Mouse (Mus musculus) cerebral cortex, adult 2 months (tissue): ENCODE measurements around the gene Helq.

Experiments
- whole genome bisulfite sequencing: fragments of 180-500 bp; shearing (Covaris S2); methylation state at CpG from one replicate; pipeline ENCODE4 v1.1.7; 2018; 5-methylcytosine and 5-hydroxymethylcytosine counted together

Helq gene

DNA sequence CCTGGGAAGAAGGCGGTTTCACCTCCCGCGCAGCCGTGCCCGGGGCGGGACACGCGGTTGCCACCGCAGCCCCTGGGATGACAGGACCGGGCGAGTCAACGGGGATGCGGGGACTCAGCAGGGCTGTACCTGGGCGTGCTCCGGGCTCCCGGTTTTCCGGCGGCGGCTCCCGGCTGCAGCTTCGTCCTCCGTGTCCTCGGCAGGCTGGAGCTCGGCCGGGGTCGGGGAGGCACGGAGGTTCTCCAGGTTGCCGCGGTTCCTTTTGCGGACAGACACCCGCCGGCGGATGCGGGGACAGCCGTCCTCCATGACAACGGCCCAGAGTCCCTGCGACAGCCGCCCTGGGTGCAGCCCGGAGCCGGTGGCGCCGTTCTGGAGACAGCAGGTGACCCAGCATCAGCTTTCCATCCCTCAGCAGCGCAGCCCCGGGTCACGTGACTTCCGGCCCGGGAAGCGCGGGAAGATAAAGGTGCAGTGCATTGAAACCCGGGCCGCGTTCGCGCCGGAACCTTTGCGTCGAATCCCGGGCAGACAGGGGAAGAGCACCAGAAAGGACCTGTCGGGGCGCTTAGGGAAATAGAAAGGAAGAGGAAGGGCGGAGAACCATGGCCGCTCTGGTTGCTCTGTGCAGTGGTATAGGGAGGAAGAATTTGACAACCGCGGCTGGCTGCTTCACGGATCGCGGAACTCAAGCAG, at the start of gene Helq, which contains the start of gene Mrps18c:
Gene Helq (minus strand): TSS at position 434 of the 696 bp plus-strand sequence.
Gene Mrps18c (plus strand): TSS at position 463 of the 696 bp plus-strand sequence.
- under 1% methylated on average over 64 of the region's 67 CpGs for WGBS

DNA sequence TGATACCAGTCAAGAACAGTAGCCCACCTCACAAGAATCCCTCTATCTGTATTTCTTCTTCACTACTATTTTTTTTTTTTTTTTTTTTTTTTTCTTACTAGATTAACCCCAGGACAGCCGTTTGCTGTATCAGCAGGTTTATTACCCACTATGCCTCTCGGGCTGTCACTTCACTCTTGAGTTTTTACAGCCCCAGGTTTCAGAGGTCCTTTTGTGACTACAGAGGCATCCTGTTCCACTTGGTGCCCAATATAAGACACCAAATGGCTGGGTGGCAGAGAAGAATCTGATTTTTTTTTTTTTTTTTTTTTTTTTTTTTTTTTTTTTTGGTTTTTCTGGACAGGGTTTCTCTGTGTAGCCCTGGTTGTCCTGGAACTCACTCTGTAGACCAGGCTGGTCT, 48.7 kb upstream of the Helq start:
- WGBS: 22% methylated on average over 2 of the region's 2 CpGs

DNA sequence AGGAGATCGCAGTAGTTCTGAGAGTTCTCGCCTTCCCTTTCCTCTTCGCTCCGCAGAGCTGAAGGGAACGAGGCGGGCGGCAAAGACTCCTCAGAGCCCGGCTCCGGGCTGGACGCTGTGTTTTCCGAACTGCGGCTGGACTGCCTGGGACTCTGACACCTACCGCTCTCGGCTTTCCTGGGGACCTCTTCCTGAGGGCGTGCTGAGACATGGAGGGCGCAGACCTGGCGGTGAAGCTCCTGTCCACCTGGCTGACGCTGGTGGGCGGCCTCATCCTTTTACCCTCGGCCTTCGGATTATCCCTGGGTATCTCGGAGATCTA, 48.2 kb upstream of the Helq start:
- WGBS: under 1% methylated on average over 22 of the region's 22 CpGs

DNA sequence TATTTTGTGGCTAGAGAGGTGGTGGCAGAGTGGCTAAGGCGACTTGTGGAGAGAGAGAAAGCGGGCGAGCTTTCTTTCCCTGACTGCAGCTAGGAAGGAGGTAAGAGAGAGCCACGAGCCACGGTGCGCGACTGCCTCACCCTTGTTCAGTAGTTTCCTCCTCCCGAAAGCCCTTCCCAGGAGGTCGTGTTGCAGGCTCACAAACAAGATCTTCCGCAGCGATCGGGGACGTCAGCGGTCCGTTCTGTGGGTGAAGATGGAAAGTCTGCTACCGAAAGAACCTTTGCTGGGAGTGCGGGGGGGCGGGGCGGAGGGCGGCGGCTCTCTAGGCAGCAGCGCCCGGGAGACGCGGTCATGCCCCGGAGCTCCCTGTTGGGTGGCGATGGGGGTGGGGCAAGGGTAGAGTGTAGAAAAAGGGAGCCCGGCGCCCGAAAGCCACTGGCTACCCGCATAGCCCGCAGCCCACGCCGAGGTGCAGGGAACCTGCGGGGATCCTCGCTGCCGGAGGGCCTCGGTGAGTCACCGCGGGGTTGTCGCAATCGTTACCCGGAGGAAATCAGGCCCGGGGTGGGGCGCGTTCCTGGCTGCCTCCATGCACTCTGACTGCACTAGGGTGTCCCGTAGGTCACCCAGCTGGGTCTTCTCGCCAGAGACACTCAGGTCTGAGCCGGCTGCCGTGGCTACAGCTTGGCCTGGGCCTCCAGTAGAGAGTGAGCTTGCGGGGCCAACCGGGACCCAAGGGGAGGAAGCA, 47.6 kb upstream of the Helq start:
- WGBS: under 1% methylated on average over 52 of the region's 52 CpGs

DNA sequence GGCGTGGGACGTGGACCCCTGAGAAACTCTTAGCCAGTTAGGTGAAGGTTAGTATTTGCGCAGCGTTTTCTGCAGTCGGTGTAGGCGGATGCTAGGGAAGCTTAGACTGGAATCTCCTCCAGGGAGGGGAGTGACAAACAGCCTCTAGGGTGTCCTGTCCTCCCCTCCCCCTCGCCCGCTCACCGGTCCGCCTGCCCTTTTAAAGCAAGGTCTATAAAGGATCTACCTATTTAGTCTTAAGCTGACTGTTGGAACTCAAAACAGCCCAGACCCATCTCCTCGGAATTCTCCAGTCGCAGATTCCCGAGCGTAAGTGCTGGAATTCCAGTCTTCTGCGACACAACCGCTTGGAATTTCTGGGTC, 47.1 kb upstream of the Helq start, which contains the start of gene Gpat3:
Gene Gpat3 (plus strand): TSS at position 229 of the 363 bp plus-strand sequence.
- under 1% methylated on average over 16 of the region's 16 CpGs for WGBS

DNA sequence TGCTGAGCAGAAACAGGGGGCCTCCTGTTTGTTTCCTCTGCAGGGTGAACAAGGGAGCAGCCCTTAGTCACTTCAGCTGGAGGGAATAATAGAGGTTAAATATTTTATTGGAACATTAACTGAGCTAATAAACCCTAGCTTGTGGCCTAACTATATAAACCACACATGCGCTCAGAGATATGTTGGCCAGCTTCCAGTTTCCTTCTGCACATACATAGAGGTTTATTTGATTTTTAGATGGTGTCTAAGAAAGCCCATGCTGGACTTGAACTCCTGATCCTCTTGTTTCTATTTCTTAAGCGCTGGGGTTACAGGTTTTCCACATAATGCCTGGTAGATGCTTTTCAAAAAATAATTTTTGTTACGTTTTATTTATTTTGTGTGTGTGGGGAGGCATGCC, 46.1 kb upstream of the Helq start:
- 68% methylated on average over 3 of the region's 3 CpGs for WGBS

DNA sequence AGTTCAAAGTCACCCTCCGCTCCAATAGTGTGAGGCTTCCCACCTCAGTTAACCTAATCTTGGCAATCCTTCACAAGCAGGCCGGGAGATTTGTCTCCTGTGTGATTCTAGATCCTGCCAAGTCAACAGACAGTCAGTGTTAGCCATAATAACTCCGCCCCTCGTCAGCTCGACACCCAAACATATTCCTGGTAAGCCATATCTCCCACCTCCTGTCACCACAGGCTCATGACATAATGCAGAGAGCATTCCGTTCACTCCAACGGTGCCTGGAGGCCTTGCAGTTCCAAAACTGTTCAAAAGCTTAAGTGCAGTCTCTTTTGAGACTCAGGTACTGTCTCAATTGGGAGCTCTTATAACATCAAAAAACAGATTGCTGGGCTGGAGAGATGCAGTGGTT, 39.5 kb upstream of the Helq start:
- WGBS: 87% methylated on average over 7 of the region's 7 CpGs

DNA sequence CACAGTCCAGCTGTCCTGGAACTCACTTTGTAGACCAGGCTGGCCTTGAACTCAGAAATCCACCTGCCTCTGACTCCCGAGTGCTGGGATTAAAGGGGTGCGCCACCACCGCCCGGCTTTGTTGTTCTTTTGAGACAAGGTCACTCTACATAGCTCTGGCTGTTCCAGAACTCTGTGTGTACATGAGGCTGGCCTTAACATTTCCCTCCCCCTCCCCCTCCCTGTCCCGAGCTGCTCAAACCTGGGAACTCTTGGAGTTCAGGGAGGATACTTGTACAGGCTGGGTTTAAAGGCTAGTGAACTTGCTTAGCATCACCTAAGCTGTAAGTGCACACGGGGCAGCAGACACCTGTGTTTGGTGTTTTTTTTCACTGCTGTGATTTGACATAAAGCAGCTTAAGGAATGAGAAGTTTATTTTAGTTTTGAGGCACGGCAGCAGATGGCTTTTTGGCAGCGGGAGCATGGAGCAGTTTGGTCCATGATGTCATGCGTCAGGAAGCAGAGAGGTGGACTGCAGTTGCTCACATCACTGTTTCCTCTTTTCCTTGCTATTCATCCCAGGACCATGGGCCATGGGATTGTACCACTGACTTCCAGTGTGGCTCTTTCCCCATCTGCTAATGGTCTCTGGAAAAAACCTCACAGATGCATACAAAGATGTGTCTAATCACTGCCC, 37.6 kb upstream of the Helq start:
- WGBS: 48% methylated on average over 9 of the region's 9 CpGs

DNA sequence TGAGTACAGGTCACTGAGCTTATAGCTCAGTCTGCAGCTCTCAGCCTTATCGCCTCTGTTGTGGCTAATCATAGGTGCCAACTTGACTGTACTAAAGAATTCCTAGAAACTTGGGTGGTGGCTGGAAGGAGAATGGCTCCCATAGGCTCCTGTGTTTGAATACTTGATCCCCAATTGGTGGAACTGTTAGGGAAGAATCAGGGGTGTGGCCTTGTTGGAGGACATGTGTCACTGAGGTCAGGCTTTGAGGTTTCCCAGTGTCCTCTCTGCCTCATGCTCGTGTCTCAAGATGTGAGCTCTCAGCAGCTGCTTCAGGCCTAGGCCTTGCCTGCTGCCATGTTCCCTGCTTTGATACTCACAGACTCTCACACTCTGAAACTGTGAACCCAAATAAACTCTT, 35.4 kb upstream of the Helq start:
- 88% methylated on average over 2 of the region's 2 CpGs for WGBS

DNA sequence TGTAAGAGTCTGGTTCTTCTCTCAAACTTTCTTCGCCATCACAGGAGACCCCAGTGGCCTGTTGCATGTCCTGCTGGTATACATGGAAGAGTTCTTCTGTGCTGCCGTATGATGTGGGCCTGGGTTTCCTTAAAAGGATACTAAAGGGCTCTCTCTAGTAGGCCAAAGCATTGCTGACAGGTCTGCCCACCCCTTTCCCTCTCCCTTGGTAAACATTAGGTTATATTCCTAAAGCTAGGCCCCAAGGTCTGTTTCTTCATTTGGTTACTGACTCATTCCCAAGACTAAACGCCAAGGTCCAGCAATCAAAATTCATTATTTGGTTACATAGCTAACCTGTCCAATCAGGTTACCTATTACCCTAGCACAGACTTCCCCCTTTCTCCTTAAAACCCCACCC, 34.3 kb upstream of the Helq start:
- WGBS: 98% methylated on average over 3 of the region's 3 CpGs

DNA sequence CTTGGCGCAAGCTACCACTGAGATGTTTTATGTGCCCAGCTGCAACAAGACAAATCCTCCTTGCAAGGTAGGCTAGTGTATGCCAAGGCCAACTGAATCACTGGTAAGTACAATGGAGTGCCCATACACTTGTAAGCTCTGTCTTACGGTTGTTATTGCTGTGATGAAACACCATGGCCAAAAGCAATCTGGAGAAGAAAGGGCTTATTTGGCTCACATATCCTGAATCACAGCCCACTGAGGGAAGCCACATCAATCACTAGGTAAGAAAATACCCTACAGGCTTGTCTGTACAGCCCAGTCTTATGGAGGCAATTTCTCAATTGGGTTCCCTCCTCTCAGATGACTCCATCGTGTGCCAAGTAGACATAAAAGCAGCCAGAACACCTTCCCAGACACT, 30.3 kb upstream of the Helq start:
- WGBS: 81% methylated on average over 3 of the region's 3 CpGs

DNA sequence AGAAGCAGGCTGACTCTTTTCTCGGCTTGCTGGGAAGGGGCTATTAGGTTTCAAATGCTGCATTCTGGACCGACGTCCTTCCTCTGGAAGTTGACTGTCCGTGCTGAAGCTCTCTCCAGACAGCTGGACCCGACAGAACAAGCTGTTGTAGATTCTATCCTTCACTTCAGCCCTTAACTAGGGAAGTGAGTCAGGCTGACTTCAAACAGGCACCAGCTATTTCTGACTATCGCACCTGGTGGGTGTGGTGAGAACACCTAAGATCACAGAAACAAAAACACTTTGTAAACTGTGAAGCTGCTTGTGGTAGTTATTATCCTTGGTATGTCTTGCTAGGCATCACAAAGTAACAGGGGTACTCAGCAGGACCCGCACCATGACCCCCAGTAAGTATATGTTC, 28.1 kb upstream of the Helq start:
- 69% methylated on average over 7 of the region's 7 CpGs for WGBS

DNA sequence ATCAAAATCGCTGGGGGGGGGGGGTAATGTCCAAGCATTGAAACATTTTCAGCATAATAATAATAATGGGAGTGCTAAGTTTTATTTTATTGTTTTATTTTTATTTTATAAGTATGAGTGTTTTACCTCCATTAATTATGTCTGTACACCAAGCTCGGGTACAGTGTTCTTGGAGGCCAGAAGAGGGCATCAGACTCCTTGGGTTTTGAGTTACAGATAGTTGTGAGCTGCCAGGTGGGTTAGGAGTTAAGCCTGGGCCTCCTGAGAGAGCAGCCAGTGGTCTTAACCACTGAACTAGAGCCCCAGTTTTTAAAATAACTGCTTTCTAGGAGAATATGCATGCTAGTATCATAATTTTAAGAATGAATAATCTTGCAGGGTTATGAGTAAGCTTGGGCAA, 27.6 kb upstream of the Helq start:
- 29% methylated on average over 2 of the region's 2 CpGs for WGBS

DNA sequence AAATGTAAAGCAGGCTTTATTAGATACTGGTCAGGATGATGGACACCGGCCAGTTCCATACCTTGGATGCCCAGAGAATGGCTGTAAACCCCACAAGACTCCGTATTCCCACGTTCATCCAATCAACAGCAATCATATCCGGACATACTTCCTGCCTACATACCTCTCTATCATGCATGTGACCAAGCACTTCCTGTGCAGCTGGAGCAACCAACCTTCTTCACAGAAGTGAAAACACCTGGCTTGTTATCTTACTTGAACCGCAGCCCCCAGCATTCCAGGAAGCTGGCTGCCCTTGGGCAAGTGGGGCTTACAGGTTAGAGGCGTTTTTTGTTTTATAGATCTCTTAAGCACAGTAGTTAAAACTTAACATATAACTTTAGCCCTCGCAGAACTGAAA, 24.4 kb upstream of the Helq start:
- 85% methylated on average over 7 of the region's 7 CpGs for WGBS

DNA sequence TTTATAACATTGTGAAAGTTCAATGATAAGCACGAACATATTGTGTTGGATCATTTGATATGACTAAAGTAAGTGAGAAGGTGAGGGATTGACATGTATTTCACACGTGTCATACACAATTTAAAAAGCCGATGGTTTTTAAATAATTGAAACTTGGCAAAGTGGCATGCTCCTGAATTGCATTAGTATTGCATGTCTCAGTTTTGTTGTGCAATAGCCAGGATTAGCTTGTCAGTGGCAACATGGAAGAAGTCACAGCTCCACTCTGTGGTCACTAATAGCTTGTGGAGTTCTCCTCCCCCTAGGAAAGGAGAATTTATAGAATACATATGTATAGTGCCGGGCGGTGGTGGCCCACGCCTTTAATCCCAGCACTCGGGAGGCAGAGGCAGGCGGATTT, 23.0 kb upstream of the Helq start:
- WGBS: 64% methylated on average over 8 of the region's 8 CpGs

DNA sequence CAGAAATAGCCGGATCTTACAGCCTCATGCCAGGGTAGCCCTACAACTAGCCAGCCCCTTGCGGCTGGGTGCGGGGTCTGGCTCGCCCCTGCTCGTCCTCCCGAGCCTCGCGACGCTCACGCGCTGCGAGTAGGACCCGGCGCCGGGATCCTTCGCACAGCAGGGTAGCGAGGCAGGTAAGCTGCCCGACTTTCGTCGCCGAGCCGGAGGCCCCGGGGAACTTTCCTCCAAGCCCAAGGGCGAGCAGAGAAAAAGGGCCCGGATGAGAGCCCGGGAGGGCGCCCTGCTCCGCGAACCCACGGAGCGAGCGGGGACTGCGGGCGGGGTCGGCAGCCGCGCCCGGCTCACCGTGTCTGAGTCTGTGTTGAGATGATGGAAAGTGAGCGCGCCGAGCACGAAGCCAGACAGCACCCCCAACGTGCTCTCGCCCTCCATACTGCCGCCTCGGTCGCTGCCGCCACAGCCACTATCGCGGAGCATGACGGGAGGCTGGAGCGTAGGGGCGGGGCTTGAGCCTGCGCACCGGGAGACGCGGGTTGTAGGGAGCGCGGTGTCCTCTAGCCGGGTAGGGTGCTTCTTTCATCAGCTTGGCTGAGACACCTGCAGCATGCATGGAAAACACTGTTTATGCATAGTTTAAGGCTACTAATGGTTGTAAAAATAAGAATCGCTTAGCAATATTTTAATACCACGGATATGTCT, 22.2 kb upstream of the Helq start, which contains the start of gene Abraxas1:
Gene Abraxas1 (minus strand): TSS at position 483 of the 702 bp plus-strand sequence.
- under 1% methylated on average over 63 of the region's 63 CpGs for WGBS

DNA sequence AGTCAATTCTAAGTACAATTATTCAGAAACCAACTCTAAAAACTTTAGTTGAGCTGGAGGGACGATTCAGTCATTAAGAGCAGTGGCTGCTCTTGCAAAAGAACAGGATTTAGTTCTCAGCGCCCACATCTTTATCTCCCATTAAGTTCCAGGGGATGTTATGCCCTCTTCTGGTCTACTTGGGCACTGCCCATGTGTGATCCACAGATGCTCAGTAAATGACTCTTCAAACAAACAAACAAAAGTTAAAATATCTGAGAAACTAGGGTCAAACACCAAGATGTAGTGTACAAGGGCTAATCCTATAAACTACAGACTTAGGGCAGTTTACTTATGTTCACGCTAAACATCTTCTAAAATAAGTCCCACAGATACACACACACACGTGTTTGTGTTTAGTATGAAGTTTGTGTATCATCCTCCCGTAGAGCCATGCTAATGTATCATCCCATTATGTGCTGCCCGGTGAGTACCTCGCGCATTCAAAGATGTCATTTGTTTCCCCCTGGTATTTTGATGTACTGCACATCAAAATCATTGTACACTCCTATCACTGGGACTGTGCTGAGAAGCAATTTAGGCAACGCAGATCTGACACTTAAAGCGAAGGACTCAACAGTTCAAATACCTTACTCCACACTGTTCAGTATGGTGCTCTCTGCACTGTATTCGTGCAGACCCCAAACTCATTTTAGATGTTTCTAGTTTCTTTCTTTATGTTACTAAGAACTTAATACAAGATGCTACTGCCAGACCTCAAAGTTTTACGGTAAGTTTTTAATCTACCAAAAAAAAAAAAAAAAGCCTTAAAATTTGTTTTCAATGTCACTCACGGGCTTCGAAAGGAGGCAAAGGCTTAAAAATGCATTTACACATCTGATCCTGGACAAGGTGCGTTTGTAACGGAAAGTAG, 21.4 kb upstream of the Helq start:
- WGBS: 25% methylated on average over 16 of the region's 16 CpGs

DNA sequence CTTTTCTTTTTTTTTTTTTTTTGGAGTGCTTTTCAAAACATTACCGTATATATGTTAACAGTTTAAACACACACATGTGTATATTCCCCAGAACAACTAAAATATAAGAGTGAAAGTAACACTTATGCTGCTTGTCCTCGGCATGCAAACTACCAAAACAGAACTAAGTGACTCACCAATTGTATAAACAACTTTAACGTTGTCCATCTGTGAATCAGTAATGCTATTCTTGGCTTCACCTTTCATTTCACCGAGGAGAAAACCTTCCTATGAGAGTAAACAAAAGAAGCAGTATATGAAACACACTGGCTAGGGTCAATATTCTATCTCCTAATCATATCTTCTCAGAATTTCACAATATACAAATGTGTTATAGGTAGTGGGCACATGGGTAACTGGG, 19.9 kb upstream of the Helq start:
- WGBS: 65% methylated on average over 4 of the region's 4 CpGs

DNA sequence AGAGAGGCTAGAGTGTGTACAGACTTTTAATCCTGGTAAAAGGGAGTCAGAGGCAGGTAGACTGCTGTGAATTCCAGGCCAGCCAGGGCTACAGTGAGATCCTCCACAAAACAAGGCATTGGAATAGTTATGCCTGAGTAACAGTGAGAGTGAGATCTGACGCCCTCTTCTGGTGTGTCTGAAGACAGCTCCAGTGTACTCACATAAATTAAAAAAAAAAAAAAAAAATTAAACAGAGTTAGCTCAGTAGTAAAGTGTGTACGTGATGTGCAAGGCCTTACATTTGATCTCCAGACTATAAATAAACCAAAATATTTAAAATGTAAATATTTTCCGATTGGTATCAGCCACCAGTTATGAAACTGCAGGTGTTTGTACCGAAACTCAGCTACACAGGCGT, 4.3 kb downstream of the Helq start:
- WGBS: 78% methylated on average over 5 of the region's 5 CpGs

DNA sequence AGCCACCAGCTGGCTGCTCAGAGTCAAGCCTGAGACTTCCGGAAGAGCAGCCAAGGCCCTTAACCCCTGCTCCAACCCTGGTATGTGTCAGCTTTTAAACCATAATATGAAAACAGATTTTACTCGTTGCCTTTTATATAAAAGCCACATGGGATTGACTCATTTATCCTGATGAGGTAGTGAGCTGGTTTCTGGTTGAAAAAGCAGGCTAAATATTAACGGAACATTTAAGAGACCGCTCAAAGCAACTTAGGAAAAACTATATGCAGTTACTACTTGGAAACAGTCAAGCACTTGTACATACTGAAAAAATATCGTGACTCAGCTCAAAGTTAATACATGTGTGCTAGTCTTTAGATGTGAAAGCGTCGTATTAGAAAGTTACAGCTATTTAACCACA, 6.1 kb downstream of the Helq start:
- WGBS: 83% methylated on average over 7 of the region's 7 CpGs

DNA sequence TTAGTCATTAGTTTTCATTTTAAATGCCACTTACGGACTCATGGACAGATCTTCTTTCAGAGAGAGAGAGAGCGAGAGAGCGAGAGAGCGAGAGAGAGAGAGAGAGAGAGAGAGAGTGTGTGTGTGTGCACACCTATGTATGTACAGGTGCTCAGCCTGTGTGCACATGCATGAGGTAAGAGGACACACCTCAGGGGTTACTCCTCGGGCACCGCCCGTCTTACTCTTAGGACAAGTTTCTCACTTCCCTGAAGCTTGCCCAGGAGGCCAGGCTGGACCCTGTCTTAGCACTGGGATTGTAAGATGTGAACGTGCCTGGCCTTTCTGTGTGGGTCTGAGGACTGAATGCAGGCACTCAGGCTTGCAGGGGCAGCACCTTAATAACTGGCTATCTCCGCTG, 10.9 kb downstream of the Helq start:
- 88% methylated on average over 9 of the region's 9 CpGs for WGBS
